17 mouse cellular contexts compared by ENCODE assay signal in genomic region chr2:90522455-90522854, GRCm38 (mm10). TPM values are rescaled to one million over a fixed set of nuclear protein-coding genes. Genes with fewer than 3 reads are reported as not detected.
DNase-seq lines count a peak whose midpoint lies in the region; ATAC-seq and TF ChIP-seq lines count a peak whose summit lies in the region.
"Had no signal": no experiment of that assay in that cellular context is flagged by ENCODE, and none has a peak within 500 bp of the region (broad histone marks: within the 10 kb centered on the region; RNA-seq: fewer than 3 reads in every experiment).

No protein-coding gene starts in this region.

- no peak for TF ChIP-seq CTCF in lung, postnatal 0 days (IDR thresholded peaks at IDR 0.05)

- peaks cover 5% of the 10 kb centered on the region; the same call in 1 of the 2 replicates for H3K4me1 ChIP-seq in lung, postnatal 0 days (ENCODE audit: insufficient read depth, low read depth, low read length)
- H3K4me1 ChIP-seq: heart, embryonic 15.5 days had no signal

- no peaks in the 10 kb centered on the region for H3K27me3 ChIP-seq in lung, postnatal 0 days (replicated peaks; ENCODE audit: insufficient read depth, low read length)
- H3K27me3 ChIP-seq: embryonic facial prominence, embryonic 12.5 days; forebrain, embryonic 12.5 days; heart, embryonic 15.5 days had no signal

- H3K9ac ChIP-seq in lung, postnatal 0 days (replicated peaks; ENCODE audit: low read depth) = no peak overlapping the region
- H3K9ac ChIP-seq: embryonic facial prominence, embryonic 12.5 days; forebrain, embryonic 12.5 days; heart, embryonic 15.5 days; hindbrain, embryonic 14.5 days had no signal

- no peak overlapping the region for H3K4me2 ChIP-seq in lung, postnatal 0 days (replicated peaks; ENCODE audit: low read depth, low read length)
- H3K4me2 ChIP-seq: embryonic facial prominence, embryonic 12.5 days; forebrain, embryonic 12.5 days; heart, embryonic 15.5 days; hindbrain, embryonic 14.5 days; liver, embryonic 11.5 days had no signal

- H3K4me3 ChIP-seq in lung, postnatal 0 days (ENCODE audit: low read depth, low read length) = no peak overlapping the region
- H3K4me3 ChIP-seq: embryonic facial prominence, embryonic 12.5 days; forebrain, embryonic 12.5 days; heart, embryonic 15.5 days; left cerebral cortex, adult 2 months; midbrain, embryonic 10.5 days had no signal

- H3K9me3 ChIP-seq in lung, postnatal 0 days (ENCODE audit: low read length) = no peaks in the 10 kb centered on the region
- H3K9me3 ChIP-seq: embryonic facial prominence, embryonic 12.5 days; forebrain, embryonic 12.5 days; heart, embryonic 15.5 days; midbrain, embryonic 10.5 days had no signal

- H3K36me3 ChIP-seq in lung, postnatal 0 days (ENCODE audit: insufficient read depth, low read length) = no peaks in the 10 kb centered on the region
- H3K36me3 ChIP-seq: embryonic facial prominence, embryonic 12.5 days; forebrain, embryonic 12.5 days; heart, embryonic 15.5 days; midbrain, embryonic 10.5 days had no signal

- intact Hi-C loops in left cerebral cortex, postnatal 4 days (cut with DNase I) = no loop called here

- peak; percentile 42 for ATAC-seq in lung, postnatal 0 days

- no peak for TF ChIP-seq EP300 in lung, postnatal 0 days (IDR thresholded peaks at IDR 0.05)

- WGBS in lung, postnatal 0 days = 50% methylated on average over 6 of the region's 6 CpGs

- no peak overlapping the region for H3K27ac ChIP-seq in lung, postnatal 0 days (ENCODE audit: low read length)
- H3K27ac ChIP-seq: embryonic facial prominence, embryonic 12.5 days; forebrain, embryonic 12.5 days; heart, embryonic 15.5 days; hindbrain, embryonic 14.5 days; kidney, postnatal 0 days; left cerebral cortex, adult 2 months; midbrain, embryonic 10.5 days had no signal

- peak; percentile 30 for DNase-seq in cerebellum, adult 11 months
- DNase-seq in cerebellum, adult 8-10 months = no peak
- peak; percentile 28 for DNase-seq in left cerebral cortex, postnatal 4 days
- DNase-seq in left cerebral cortex, adult 18-20 months (ENCODE audit: low spot score in 2 of 2) = no peak
- DNase-seq in cerebellum, postnatal 10 days = peak; percentile 75 to 78
- peak; percentile 35 for DNase-seq in lung, postnatal 0 days (ENCODE audit: low spot score)
- no peak for DNase-seq in thymus, postnatal 14 days
- DNase-seq in embryo, embryonic 9.5 days (ENCODE audit: extremely low spot score) = no peak
- DNase-seq: adrenal gland, adult 2 months had no signal

RNA-seq across cellular contexts. Expression of gene Ptprj, which starts 58.0 kb away (rescaled TPM):
- total RNA-seq in left cerebral cortex, postnatal 4 days (2021) = 10 to 100 TPM; 50.8 to 51.2 TPM
- 100 to 1,000 TPM in 1 of 2 experiments, 10 to 100 TPM in 1; 99.3 to 104 TPM for total RNA-seq in left cerebral cortex, adult 18-20 months (2021)
- polyA plus RNA-seq in lung, postnatal 0 days (2015; fragmentation: Nextera tagmentation; extraction: Ambion mirVana) = 4.2 TPM in 2 replicates

Comparison
In these comparisons a context has a peak if more than half of its experiments do, and no peak if none do; other contexts are left out.
1. DNase-seq: peak in cerebellum, adult 11 months (single experiment), left cerebral cortex, postnatal 4 days (single experiment), cerebellum, postnatal 10 days (2 of 2) and lung, postnatal 0 days (single experiment); none in cerebellum, adult 8-10 months (single experiment), left cerebral cortex, adult 18-20 months (0 of 2), thymus, postnatal 14 days (single experiment) and embryo, embryonic 9.5 days (single experiment).